Mouse (Mus musculus): Measurements from ENCODE around the gene Tacc3.

DNA sequence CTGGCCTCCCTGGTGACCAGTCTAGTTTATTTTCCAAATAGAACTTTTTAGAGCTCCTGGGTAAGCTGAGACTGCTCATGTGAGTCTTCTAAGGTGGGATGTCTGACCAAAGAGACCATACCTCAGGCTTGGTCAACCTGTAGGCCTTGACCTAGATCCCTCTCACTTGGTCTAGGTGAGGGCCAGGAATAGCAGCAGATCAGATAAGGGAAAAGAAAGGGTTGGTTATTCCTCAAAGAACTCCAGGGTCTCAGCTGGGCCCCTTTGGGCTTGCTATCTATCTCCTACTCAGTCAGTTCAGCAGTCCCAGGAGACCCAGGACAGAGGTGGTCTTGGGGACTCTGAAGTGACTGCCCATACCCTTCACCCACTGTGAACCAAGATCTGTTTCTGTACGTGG lies 39.6 kb downstream of the Tacc3 start:
- no peak for TF ChIP-seq POLR2A (IDR thresholded peaks at IDR 0.05; ENCODE audit: insufficient read length, low read depth)
- TF ChIP-seq REST (IDR thresholded peaks at IDR 0.05; ENCODE audit: insufficient read depth, insufficient read length): no peak
